Mouse (Mus musculus) thymus, postnatal 4 days (tissue): ENCODE measurements at regions not wholly inside any gene's neighbourhood (a gene's known extent, or its start where the extent isn't known, plus 50 kb on each side); places are given as distances from the start of the nearest gene placed in this dataset.

ENCODE experiments used
- DNase-seq: peaks from one replicate; pipeline ENCODE4 v3.0.0; 2021

- DNase-seq, result no peak
Observed at GRCm38 (mm10) chr3:132237344-132237743, 152.3 kb downstream of the Dkk2 start.

GRCm38 (mm10) chr3:132257834-132258233, 172.7 kb downstream of the Dkk2 start:
- DNase-seq, result no peak

GRCm38 (mm10) chr3:132269641-132270040, 184.5 kb downstream of the Dkk2 start:
- DNase-seq, result no peak

GRCm38 (mm10) chr3:132274786-132275185, 189.7 kb downstream of the Dkk2 start:
- DNase-seq, result no peak

GRCm38 (mm10) chr3:132277771-132278170, 192.7 kb downstream of the Dkk2 start:
- DNase-seq, result no peak

GRCm38 (mm10) chr3:132287714-132288113, 202.6 kb downstream of the Dkk2 start:
- DNase-seq, result no peak

- DNase-seq, result no peak
Observed at GRCm38 (mm10) chr3:132326961-132327360, 241.9 kb downstream of the Dkk2 start.

GRCm38 (mm10) chr3:132343625-132344024, 258.5 kb downstream of the Dkk2 start:
- no peak for DNase-seq

- DNase-seq, result no peak
Observed at GRCm38 (mm10) chr3:132345856-132346255, 260.8 kb downstream of the Dkk2 start.

- no peak for DNase-seq
Observed at GRCm38 (mm10) chr3:132349602-132350001, 264.5 kb downstream of the Dkk2 start.

GRCm38 (mm10) chr3:132353204-132353603, 268.1 kb downstream of the Dkk2 start:
- no peak for DNase-seq

GRCm38 (mm10) chr3:132359596-132359995, 270.0 kb upstream of the Gimd1 start:
- no peak for DNase-seq

GRCm38 (mm10) chr3:132375579-132375978, 254.0 kb upstream of the Gimd1 start:
- no peak for DNase-seq

GRCm38 (mm10) chr3:132417742-132418141, 211.9 kb upstream of the Gimd1 start:
- DNase-seq, result no peak

- no peak for DNase-seq
Observed at GRCm38 (mm10) chr3:132425819-132426671, 203.6 kb upstream of the Gimd1 start.

GRCm38 (mm10) chr3:132427244-132427643, 202.4 kb upstream of the Gimd1 start:
- no peak for DNase-seq

GRCm38 (mm10) chr3:132428148-132428547, 201.5 kb upstream of the Gimd1 start:
- no peak for DNase-seq

- no peak for DNase-seq
Observed at GRCm38 (mm10) chr3:132431805-132432204, 197.8 kb upstream of the Gimd1 start.

GRCm38 (mm10) chr3:132441226-132441625, 188.4 kb upstream of the Gimd1 start:
- no peak for DNase-seq

GRCm38 (mm10) chr3:132453927-132454326, 175.7 kb upstream of the Gimd1 start:
- DNase-seq, result no peak

GRCm38 (mm10) chr3:132462348-132462959, 167.2 kb upstream of the Gimd1 start:
- DNase-seq, result no peak

GRCm38 (mm10) chr3:132471070-132471469, 158.6 kb upstream of the Gimd1 start:
- DNase-seq, result no peak

GRCm38 (mm10) chr3:132477768-132478167, 151.9 kb upstream of the Gimd1 start:
- DNase-seq, result no peak

GRCm38 (mm10) chr3:132479275-132479674, 150.3 kb upstream of the Gimd1 start:
- DNase-seq, result no peak
